Mouse (Mus musculus) monocyte, adult 2 months (primary cell): ENCODE measurements at regions not wholly inside any gene's neighbourhood (a gene's known extent, or its start where the extent isn't known, plus 50 kb on each side); places are given as distances from the start of the nearest gene placed in this dataset.
"Not testable (repeated sequence)": the region's sequence is repeated elsewhere in the genome, so short reads cannot be mapped to it uniquely, and the experiment has no call there.

Experiments used
- DNase-seq, 2 experiments: peaks; one replicate each; pipeline ENCODE4 v3.0.0; 2022; ENCODE audit warnings: low spot score in 2 of 2, low read depth in 1 of 2

DNA sequence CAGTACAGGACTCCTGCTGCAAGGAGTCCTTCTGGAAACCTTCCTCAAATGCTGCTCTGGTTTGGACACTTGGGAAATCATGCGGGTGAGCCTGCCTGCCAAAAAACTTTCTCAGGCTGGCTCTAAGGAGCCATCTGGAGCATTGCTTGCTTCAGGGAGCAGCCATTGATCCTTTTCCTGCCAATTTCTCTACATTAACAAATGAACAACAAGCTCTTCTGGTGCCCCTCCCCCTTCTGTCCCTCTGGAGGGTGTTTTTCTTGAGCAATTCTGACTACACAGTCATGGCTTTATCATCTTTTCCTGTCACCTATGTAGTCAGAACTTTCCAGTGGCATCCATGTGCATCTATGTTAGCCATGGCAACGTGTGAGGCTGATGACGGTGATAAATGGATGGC is 84.5 kb downstream of the Fam43a start:
- no peak for DNase-seq

- no peak for DNase-seq
Measured at GRCm38 (mm10) chr16:30686536-30686935, 87.0 kb downstream of the Fam43a start.

DNA sequence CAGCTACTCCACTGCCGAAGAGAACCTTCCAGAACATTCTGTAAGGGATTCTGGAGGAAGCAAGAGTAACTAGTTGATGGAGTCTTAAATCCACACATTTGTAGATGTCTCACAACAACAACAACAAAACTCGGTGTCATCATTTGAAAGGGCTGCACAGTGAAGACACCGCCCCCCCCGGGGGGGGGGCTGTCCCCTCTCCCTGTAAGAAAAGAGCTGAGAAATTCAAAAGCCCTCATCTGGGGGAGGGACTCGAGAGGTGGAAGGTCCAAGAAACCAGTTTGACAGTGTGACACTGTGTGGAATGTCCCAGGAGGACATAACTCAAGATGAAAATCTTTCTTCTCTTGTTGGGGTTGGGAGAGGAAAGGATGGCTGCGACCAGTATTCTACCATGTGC is 87.7 kb downstream of the Fam43a start:
- DNase-seq = no peak

DNA sequence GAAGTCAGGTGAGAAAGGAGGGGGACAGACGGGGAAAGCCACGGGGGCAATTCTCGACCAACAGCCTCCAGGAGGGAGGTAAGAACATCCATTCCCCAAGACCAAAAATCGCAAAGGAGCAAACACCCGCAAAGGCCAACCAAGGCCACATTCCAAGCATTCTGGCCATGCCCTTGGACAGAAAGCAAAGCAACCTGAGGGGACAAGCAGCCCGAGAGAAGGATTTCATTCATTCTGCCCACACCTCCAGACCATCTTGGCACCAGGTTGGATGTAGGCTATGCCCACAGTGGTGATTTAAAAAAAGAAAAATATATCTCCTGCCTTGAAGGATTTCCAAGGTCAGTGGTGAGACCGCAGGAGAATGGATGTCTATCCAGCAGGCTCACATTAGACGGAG is 88.2 kb downstream of the Fam43a start:
- no peak for DNase-seq

- DNase-seq = no peak
Measured at GRCm38 (mm10) chr16:30690531-30690930, 91.0 kb downstream of the Fam43a start.

DNA sequence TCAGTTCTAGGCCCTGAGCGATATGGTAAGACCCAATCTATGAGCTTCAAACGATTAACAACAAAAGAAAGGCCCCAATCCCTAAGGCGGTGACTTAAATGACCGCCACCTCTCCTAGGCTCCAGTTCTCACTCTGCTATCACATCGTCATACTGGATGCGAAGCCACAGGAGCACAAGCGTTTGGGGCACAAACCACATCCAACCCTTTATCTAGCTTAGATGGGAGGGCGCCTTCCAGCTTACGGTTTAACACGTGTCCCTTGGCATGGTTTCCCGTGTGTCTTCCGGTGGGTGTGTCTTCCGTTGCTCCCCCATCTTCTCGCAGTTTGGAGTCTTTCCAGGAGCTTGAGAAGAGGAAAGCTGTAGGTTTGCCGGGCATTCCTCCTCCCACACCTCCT is 92.4 kb downstream of the Fam43a start:
- DNase-seq = no peak

DNA sequence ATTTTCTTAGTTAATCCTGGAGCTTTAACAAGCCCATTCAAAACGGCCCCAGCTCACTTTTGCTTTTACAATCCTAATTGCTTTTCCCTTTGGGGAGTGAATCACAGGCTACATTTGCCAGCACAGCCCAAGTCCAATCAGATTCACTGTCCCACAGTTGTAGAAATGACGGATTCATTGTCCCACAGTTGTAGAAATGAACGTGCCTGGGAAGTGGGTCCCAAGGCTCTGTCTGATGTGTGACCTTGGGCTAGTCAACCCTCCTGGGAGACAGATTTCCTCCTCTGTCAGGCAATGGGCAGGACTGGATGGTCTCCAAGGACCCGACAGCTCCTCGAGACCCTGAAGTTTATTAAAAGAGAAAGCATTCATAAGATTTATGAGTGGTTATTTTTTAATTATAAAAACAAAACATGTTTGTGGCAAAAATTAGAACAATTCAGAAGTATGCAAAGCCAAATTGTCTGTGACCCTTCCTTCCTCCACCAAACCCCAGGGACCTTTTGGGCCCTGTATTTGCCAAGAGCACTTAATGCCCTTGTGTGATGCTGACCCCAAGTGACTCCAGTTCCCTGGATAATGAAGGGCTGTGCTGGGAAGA is 93.1 kb downstream of the Fam43a start:
- no peak for DNase-seq

DNA sequence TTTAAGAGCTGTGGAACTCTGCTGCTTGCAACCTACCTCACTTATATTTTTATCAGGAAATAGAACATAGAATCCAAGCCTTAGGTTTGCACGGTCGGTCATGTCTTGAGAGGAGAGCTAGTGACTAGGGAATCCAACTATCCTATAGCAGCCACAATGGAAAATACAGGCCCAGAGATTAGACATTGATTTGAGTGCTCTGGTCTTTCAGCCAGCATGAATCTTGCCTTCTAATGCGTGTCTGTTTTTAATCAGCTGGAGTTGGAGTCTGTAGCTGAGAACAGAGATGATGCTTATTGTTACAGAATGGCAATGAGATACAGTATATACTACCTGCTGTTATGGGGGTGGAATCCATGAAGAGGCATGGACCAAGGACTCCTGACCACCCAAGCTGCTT is 93.7 kb downstream of the Fam43a start:
- no peak for DNase-seq

- no peak for DNase-seq
Measured at GRCm38 (mm10) chr16:30693839-30694527, 94.5 kb downstream of the Fam43a start.

GRCm38 (mm10) chr16:30695691-30696090 is 96.2 kb downstream of the Fam43a start:
- DNase-seq = no peak

GRCm38 (mm10) chr16:30697209-30697608 is 97.7 kb downstream of the Fam43a start:
- no peak for DNase-seq

GRCm38 (mm10) chr16:30697806-30698205 is 98.3 kb downstream of the Fam43a start:
- DNase-seq = no peak

GRCm38 (mm10) chr16:30703831-30704230 is 104.3 kb downstream of the Fam43a start:
- no peak for DNase-seq

DNA sequence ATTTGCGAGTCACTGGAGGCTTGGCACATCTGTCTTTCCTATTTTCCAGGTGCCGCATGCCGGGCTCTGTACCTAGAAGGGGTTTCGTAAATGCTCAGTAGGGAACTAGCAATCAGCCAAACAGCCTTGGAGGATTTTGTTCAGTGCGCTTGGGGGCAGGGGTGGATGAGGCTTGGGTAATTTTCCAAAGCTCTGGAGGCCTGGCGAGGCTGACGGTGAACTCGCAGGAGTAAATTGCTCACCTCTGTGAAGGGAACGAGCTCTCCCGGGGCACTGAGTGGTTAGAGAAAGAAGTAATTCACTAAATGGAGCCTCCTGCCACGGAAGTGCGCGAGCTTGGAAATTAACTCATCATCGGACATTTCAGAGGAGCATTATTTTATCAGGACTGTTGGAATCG is 110.0 kb downstream of the Fam43a start:
- no peak for DNase-seq

DNA sequence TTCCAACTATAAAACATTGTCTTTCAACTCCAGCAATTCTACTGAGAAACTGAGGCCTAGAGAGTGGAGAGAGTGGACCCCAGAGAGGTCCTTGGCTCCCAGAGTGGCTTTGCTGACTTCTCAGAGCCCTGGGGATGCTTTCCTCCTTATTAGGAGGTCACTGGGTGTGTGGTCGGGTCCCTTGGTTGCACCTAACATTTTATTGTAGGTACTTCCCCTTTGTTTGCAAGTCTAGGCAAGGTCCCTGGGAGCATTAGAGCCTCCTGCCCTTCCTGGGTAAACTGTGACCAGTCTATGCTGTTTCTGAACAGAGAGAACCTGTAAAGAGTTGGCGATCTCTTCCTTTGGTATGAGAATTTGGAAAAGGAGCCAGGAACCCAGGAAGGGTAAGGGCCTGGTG is 110.5 kb downstream of the Fam43a start:
- DNase-seq = no peak

DNA sequence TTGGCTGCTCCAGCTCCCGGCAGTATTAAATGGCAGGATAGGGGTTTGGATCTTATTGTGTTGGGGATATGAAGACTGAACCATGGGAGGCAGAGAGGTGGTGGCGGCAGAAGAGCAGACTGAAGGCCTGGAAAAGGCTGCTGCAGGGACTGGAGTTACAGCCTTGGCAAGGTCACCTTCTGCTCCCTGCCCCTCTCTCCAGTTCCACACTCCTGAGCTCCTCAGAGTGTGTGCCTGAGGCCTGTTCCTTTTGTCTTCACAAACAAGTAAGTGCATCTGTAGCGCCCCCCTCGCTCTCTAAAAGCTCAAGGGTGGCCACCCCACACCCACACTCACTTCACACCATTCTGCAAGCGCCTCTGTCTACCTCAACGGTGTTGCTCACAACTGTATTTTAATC is 113.0 kb downstream of the Fam43a start:
- DNase-seq = no peak

DNA sequence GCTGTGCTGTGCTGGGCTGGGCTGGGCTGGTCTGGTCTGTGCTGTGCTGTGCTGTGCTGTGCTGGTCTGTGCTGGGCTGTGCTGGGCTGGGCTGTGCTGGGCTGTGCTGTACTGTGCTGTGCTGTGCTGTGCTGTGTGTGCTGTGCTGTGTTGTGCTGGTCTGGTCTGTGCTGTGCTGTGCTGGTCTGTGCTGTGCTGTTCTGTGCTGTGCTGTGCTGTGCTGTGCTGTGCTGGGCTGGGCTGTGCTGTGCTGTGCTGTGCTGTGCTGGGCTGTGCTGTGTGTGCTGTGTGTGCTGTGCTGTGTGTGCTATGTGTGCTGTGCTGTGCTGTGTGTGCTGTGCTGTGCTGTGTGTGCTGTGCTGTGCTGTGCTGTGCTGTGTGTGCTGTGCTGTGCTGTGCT is 118.1 kb downstream of the Fam43a start:
- DNase-seq = not testable (repeated sequence)

DNA sequence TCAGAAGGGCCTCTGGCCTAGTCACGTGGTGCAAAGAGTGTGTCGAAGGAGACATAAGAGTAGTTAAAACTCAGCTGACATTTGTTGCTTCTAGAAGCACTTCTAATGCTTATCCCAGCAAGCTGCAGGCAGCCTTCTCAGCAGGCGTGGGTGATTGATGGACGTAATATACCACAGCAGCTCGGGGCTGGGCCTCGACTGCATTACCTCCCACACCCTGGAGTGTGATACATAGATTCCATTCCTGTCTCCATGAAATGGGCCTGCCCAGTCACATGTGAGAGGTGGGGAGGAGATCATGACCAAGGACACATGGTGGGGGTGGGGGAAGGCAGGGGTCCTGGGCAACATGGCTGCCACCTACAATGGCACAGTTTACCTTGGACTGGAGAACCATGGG is 121.3 kb downstream of the Fam43a start:
- no peak for DNase-seq

DNA sequence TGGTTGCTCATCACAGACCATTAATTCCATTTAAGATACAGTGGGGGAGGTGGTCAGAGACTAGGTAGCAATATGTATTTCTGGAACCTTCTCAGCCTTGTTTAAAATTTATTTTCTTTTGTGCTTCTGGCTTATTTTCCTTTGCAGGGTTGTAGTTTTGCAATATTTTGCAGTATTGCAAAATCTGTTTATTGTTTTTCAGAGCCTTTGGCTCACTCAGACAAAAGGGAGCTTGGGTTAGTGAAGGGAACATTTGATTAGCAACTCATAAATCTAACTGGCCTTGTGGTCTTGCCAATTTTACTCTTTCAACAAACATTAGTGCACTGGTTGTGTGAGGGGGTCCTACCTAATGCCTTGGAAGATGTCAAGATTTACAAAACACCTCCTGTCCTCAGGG is 121.7 kb downstream of the Fam43a start:
- DNase-seq = no peak

DNA sequence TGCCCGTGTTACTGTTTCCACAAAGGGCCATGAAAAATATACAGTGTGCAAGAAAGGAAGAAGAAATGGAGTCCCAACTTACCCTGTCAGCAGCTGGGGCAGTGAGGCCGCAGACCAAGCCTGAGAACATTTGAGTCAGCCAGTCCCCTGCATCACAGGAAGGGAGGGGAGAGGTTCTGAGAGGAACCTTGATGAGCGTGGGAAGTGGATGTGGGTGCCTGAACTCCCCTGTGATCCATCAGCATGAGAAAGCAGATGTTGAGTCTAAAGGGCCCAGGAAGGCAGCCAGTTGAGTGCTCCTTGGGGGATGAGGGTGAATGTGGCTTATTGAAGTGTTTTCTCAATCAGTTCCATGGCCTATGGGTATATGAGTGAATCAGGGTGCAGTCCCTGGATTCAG is 122.8 kb downstream of the Fam43a start:
- DNase-seq = no peak

- no peak for DNase-seq
Measured at GRCm38 (mm10) chr16:30724591-30724990, 125.1 kb downstream of the Fam43a start.

DNA sequence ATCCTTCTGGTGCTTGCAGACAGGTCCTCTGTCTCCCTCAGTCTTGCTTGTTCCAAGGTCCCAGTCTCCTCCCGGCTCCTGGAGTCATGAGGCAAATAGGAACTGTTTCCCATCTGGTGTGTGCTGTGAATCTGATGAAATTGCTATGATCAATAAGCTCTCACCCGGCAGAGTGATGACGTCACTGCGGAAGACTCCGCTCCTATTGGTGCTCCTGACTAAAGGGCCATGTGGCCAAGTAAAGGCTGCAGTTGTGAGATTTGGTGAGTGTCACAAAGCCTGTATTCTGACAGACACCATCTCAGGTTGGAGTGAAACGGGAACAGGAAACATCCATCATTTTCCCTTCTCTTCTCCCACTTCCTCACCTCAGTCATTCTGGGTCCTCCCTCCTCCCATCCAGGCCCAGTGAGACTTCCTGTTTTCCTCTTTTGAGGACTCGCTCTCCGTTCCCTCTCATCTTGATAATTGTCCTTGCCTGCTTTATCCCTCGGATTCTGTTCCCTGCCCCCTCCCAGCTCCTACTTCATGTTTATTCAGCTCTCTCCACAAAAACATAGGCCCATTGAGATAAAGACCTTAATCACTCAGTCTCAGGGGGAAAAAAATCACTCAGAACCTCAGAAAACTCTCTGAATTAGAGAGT is 133.4 kb downstream of the Fam43a start:
- no peak for DNase-seq

DNA sequence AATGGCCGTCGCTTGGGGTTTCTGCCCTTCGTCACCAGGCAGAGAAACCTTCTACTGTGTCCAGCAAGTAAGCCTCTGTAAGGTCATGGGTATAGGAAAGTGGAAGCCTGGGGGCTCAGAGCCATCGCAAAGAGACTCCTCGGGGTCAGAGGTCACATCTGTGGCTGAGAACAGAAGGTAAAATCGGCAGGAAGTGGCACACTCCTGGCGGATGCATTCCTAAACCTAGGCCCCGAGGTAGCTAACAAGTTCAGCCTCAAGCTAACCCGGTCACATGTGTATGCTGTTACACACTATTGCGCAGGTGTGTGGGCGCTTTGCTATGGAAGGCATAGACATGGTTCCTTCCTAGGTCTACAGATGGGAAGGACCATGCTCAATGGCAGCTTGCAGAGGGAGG is 134.0 kb downstream of the Fam43a start:
- DNase-seq = no peak
